Mouse (Mus musculus) testis, postnatal 14 days (tissue): ENCODE results near the gene Serpinb9g.
"Not testable (repeated sequence)": the region's sequence is repeated elsewhere in the genome, so short reads cannot be mapped to it uniquely, and the experiment has no call there.

Experiments used
- DNase-seq: peaks from one replicate; pipeline ENCODE4 v3.0.0; 2021; ENCODE audit warnings: low spot score

Gene Serpinb9g

GRCm38 (mm10) chr13:33484490-33484889 lies at the start of gene Serpinb9g:
Gene Serpinb9g, plus strand, starts transcription at chr13:33484790.
- not testable (repeated sequence) for DNase-seq

- not testable (repeated sequence) for DNase-seq
These were observed 718 bp upstream of the Serpinb9g start for GRCm38 (mm10) chr13:33483872-33484271.

GRCm38 (mm10) chr13:33524629-33525028 lies 40.0 kb downstream of the Serpinb9g start:
- DNase-seq: no peak

- no peak for DNase-seq
These were observed 48.2 kb downstream of the Serpinb9g start for GRCm38 (mm10) chr13:33532814-33533213.
